Mouse (Mus musculus): ENCODE data around the gene Sumf2. TPM values are rescaled to one million over a fixed set of nuclear protein-coding genes. Genes with fewer than 3 reads are reported as not detected.

Gene Sumf2
- polyA plus RNA-seq (2015; fragmentation: Nextera tagmentation; extraction: Ambion mirVana), result 29.1 and 32.7 TPM in 2 replicates

DNA sequence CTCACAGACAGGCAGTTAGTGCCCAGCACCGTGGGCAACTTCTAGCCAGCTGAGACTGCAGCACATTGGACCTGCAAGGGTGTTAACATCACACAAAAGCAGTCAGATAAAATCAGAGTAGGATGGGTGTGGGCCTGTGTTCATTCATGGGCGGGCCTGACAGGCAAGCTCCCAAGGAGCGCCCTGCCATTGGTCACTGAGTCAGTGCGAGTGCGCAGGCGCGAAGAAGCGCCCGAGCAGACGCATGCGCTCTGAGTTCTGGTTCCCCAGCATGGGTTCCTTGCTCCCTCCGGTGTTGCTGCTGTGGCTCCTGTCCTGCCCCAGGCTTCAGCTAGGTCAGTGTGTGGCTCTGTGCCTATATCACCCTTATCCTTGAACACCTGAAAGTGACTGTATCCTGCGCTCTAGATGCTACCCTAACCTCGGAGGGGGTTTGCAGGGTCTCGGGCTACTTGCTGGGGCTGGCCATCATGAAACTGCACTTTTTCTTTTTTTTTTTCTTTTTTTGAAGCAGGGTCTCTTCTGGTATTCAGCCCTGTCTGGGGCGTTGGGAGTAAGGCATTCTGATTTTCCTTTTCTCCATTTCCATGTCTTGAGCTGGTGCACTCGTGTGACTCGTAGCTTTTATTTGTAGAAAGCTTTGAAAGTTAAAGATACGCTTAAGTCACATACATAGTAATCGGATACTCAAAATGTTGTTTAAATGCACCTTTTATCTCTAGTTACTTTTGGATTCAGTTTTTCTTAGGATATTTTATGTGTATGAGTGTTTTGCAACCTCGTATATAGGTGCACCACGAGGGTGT is at the start of gene Sumf2:
Sumf2 (plus strand) TSS at position 235 of the 806 bp plus-strand sequence.
- Histone ChIP-seq H3K36me3 (peaks cover 28% of the 10 kb centered on the region), H3K9me3 (no peaks in the 10 kb centered on the region), H3K27me3 (no peaks in the 10 kb centered on the region), H3K4me2 (peak within 1 kb of the TSS; percentile 74), H3K27ac (replicated peaks) (peak within 1 kb of the TSS; percentile 76), H3K4me3 (peak within 1 kb of the TSS; percentile 61), H3K9ac (peak within 1 kb of the TSS; percentile 76), H3K4me1 (replicated peaks) (peaks cover 15% of the 10 kb centered on the region)
- WGBS, result 12% methylated on average over 22 of the region's 22 CpGs
- peak; percentile 99 for ATAC-seq (ENCODE audit: low FRiP score, low read depth)

DNA sequence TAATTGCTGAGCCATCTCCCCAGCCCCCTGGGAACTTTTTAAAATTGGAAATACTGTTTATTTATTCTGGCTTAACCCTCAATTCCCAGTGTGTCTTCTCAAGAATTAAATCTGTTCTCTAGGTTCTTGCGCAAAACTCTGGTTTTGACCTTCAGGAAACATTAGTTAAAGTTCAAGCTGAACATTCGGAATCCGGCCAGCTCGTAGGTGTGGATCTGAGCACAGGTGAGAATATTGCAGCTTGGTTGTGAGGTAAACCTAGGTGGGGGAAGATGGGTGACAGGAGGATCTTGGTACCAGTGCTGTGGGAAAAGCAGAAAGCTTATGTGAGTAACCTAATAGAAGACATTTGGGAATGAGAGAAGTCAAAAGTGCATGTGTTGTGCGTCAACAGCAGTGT is 1.9 kb upstream of the Sumf2 start:
- H3K4me3 ChIP-seq, result no peak overlapping the region
- peaks cover 15% of the 10 kb centered on the region for H3K4me1 ChIP-seq (replicated peaks)
- H3K4me2 ChIP-seq, result no peak overlapping the region
- H3K27me3 ChIP-seq, result no peaks in the 10 kb centered on the region
- ATAC-seq (ENCODE audit: low FRiP score, low read depth), result no peak
- no peak overlapping the region for H3K9ac ChIP-seq
- peaks cover 24% of the 10 kb centered on the region for H3K36me3 ChIP-seq
- 97% methylated on average over 5 of the region's 5 CpGs for WGBS
- H3K27ac ChIP-seq (replicated peaks), result no peak overlapping the region
- H3K9me3 ChIP-seq, result no peaks in the 10 kb centered on the region

- ATAC-seq (ENCODE audit: low FRiP score, low read depth), result no peak
- Histone ChIP-seq H3K4me3 (peak overlapping the region; percentile 61), H3K27me3 (no peaks in the 10 kb centered on the region), H3K4me2 (peak overlapping the region; percentile 74), H3K9ac (peak overlapping the region; percentile 76), H3K36me3 (peaks cover 28% of the 10 kb centered on the region), H3K4me1 (replicated peaks) (peaks cover 15% of the 10 kb centered on the region), H3K27ac (replicated peaks) (no peak overlapping the region), H3K9me3 (no peaks in the 10 kb centered on the region)
- WGBS, result 58% methylated on average over 8 of the region's 8 CpGs
Observed at GRCm38 (mm10) chr5:129847558-129847820, 703 bp downstream of the Sumf2 start.

DNA sequence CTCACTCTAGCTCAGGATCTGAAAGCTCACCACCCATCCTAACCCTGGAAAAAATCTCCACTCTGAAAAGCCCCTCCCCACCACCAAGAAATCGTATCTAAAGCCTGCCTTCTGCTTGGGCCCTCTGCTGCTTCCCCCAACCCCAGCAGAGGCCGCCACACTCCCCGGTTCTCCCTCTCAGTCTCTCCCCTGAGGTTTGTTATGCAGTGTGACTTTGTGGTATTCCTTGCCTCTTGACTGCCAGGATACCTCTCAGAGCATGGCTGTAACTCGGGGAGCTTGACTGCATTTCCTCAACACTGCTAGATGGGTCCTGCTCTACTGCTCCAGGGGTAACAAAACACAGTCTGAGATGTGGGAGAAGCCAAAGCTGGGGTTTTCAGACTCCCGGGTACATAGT is 8.4 kb downstream of the Sumf2 start:
- no peak overlapping the region for H3K4me3 ChIP-seq
- H3K36me3 ChIP-seq, result peaks cover 44% of the 10 kb centered on the region
- no peaks in the 10 kb centered on the region for H3K9me3 ChIP-seq
- WGBS, result 47% methylated on average over 5 of the region's 5 CpGs
- no peaks in the 10 kb centered on the region for H3K4me1 ChIP-seq (replicated peaks)
- no peak overlapping the region for H3K4me2 ChIP-seq
- H3K27ac ChIP-seq (replicated peaks), result no peak overlapping the region
- no peaks in the 10 kb centered on the region for H3K27me3 ChIP-seq
- H3K9ac ChIP-seq, result no peak overlapping the region
- no peak for ATAC-seq (ENCODE audit: low FRiP score, low read depth)

DNA sequence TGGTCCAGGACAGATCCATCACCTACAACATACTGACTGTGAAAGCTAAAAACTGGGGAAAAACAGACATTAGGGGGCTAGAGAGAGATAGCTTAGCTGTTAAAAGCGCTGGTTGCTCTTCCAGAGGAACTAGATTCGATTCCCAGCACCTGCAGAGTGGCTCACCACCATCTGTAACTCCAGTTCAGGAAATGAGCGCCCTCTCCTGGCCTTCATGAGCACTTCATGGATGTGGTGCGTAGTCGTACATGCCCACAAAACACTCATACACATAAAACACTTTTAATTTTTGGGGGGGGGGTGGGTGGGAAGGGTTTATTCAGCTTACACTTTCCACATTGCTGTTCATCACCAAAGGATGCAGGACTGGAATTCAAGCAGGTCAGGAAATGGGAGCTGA is 9.6 kb downstream of the Sumf2 start:
- Histone ChIP-seq H3K9ac (no peak overlapping the region), H3K27me3 (no peaks in the 10 kb centered on the region), H3K4me2 (no peak overlapping the region), H3K9me3 (no peaks in the 10 kb centered on the region), H3K36me3 (peaks cover 54% of the 10 kb centered on the region), H3K27ac (replicated peaks) (no peak overlapping the region), H3K4me1 (replicated peaks) (no peaks in the 10 kb centered on the region), H3K4me3 (no peak overlapping the region)
- WGBS, result 85% methylated on average over 5 of the region's 5 CpGs
- ATAC-seq (ENCODE audit: low FRiP score, low read depth), result no peak

DNA sequence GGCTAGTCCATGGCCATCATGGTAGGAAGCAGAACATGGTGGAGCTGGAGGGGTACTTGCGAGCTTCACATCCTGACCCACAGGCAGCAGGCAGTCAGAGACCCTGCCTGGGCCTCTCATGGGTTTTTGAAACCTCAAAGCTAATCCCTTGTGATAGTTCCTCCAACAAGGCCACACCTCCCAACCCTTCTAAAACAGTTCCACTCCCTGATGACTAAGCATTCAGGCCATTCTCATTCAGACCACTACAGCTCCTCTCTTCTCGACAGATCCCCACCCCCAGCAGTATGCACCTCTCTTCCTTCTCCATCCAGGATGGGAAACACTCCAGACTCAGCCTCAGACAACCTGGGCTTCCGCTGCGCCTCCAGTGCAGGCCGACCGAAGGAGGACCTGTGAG is 15.5 kb downstream of the Sumf2 start:
- 96% methylated on average over 6 of the region's 6 CpGs for WGBS

GRCm38 (mm10) chr5:129864467-129864866 is 17.7 kb downstream of the Sumf2 start:
- H3K27me3 ChIP-seq, result no peaks in the 10 kb centered on the region
- 10% methylated on average over 18 of the region's 18 CpGs for WGBS
- no peak overlapping the region for H3K4me3 ChIP-seq
- no peak for ATAC-seq (ENCODE audit: low FRiP score, low read depth)
- no peak overlapping the region for H3K9ac ChIP-seq
- H3K9me3 ChIP-seq, result no peaks in the 10 kb centered on the region
- no peaks in the 10 kb centered on the region for H3K4me1 ChIP-seq (replicated peaks)
- peaks cover 31% of the 10 kb centered on the region for H3K36me3 ChIP-seq
- no peak overlapping the region for H3K27ac ChIP-seq (replicated peaks)
- H3K4me2 ChIP-seq, result 0 out of 2 replicates have a peak overlapping the region, but pooled peaks have one; percentile 6

More for the DNA sequence above, 15.5 kb downstream of the Sumf2 start:
- Histone ChIP-seq H3K4me1 (replicated peaks) (no peaks in the 10 kb centered on the region), H3K9ac (no peak overlapping the region), H3K9me3 (no peaks in the 10 kb centered on the region), H3K4me2 (no peak overlapping the region), H3K27me3 (no peaks in the 10 kb centered on the region), H3K4me3 (no peak overlapping the region), H3K36me3 (peaks cover 41% of the 10 kb centered on the region), H3K27ac (replicated peaks) (no peak overlapping the region)
- no peak for ATAC-seq (ENCODE audit: low FRiP score, low read depth)

DNA sequence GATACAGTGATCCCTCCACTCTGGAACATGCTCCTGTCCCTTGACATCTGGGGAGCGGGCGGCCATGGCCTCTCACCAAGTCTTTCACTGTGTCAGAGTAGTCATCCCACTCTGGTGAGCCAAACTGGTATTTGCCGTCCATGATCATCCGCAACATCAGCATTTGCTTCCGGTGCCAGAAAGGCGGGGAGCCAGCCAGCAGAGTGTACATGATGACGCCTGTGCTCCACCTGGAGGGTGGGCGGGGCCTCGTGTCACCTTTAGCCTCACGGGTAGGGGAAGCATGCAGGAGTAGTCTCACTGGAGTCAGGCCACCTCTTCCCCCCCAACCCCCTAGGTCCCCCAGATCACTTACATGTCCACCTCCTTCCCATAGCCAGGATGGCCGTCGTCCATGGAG is 19.1 kb downstream of the Sumf2 start:
- Histone ChIP-seq H3K4me2 (no peak overlapping the region), H3K27ac (replicated peaks) (no peak overlapping the region), H3K27me3 (no peaks in the 10 kb centered on the region), H3K4me1 (replicated peaks) (no peaks in the 10 kb centered on the region), H3K9ac (no peak overlapping the region), H3K9me3 (no peaks in the 10 kb centered on the region), H3K4me3 (no peak overlapping the region), H3K36me3 (peaks cover 21% of the 10 kb centered on the region)
- ATAC-seq (ENCODE audit: low FRiP score, low read depth), result no peak
- WGBS, result 91% methylated on average over 12 of the region's 12 CpGs

- H3K27ac ChIP-seq (replicated peaks), result no peak overlapping the region
- 91% methylated on average over 19 of the region's 19 CpGs for WGBS
- ATAC-seq (ENCODE audit: low FRiP score, low read depth), result no peak
- H3K4me2 ChIP-seq, result no peak overlapping the region
- no peak overlapping the region for H3K9ac ChIP-seq
- no peaks in the 10 kb centered on the region for H3K27me3 ChIP-seq
- no peaks in the 10 kb centered on the region for H3K9me3 ChIP-seq
- no peaks in the 10 kb centered on the region for H3K4me1 ChIP-seq (replicated peaks)
- no peaks in the 10 kb centered on the region for H3K36me3 ChIP-seq
- no peak overlapping the region for H3K4me3 ChIP-seq
Observed at GRCm38 (mm10) chr5:129869238-129869995, 22.6 kb downstream of the Sumf2 start.

DNA sequence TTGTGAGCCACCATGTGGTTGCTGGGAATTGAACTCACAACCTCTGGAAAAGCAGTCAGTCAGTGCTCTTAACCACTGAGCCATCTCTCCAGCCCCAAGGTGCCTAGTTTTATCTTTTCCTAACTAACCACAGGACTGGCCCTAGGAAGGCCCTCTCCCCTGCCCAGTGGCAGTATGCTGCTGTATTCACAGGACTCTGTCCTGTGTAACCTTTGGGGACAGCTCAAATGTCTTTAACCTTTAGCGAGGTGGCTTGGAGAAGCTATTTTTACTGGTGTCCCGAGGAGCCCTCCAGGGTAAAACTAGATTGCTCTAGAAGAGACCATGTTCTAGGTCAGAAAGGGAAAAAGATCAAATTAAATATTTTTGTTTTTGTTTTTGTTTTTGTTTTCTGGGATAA is 24.5 kb downstream of the Sumf2 start:
- H3K36me3 ChIP-seq, result no peaks in the 10 kb centered on the region
- H3K4me2 ChIP-seq, result no peak overlapping the region
- no peaks in the 10 kb centered on the region for H3K27me3 ChIP-seq
- H3K9ac ChIP-seq, result no peak overlapping the region
- no peaks in the 10 kb centered on the region for H3K4me1 ChIP-seq (replicated peaks)
- no peak overlapping the region for H3K27ac ChIP-seq (replicated peaks)
- no peak overlapping the region for H3K4me3 ChIP-seq
- H3K9me3 ChIP-seq, result no peaks in the 10 kb centered on the region
- ATAC-seq (ENCODE audit: low FRiP score, low read depth), result no peak
- WGBS, result 83% methylated on average over 2 of the region's 2 CpGs

DNA sequence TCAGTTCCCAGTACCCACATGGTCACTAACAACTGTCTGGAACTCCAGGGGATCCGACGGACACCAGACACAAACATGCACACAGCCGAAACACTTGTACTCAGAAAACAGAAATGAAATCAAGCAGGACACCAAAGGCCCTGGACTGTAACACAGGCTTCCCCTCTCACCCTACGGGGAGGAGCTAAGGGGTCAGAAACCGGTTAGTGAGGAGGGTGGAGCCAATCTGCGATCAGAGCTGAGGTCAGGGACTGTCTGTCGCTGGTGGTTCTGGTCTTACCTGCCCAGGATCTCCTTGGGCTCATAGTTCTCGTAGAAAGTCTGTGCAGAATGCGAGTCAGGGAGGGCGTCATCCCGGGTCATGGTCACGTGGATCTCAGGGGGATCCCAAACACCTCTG is 27.2 kb downstream of the Sumf2 start:
- H3K27ac ChIP-seq (replicated peaks), result no peak overlapping the region
- ATAC-seq (ENCODE audit: low FRiP score, low read depth), result no peak
- 86% methylated on average over 12 of the region's 12 CpGs for WGBS
- H3K4me2 ChIP-seq, result no peak overlapping the region
- H3K27me3 ChIP-seq, result no peaks in the 10 kb centered on the region
- no peaks in the 10 kb centered on the region for H3K4me1 ChIP-seq (replicated peaks)
- H3K4me3 ChIP-seq, result no peak overlapping the region
- H3K36me3 ChIP-seq, result no peaks in the 10 kb centered on the region
- no peak overlapping the region for H3K9ac ChIP-seq
- no peaks in the 10 kb centered on the region for H3K9me3 ChIP-seq

DNA sequence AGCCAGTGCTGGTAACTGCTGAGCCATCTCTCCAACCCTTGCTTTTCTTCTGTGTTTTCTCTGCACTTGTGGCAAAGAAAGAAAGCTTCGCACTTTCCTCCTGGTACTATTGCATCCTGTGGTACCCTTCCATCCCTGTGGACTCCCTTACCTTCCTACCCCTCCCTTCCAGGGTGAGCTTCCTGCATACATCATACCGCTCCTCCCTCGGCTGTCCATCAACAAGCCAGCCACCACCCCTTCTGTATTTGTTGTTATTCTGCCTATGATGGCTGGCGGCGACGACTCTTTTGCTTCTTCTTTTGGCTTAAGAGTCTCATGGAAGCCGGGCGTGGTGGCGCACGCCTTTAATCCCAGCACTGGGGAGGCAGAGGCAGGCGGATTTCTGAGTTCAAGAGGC is 28.3 kb downstream of the Sumf2 start:
- ATAC-seq (ENCODE audit: low FRiP score, low read depth), result no peak
- WGBS, result 79% methylated on average over 11 of the region's 11 CpGs
- peaks cover 4% of the 10 kb centered on the region for H3K36me3 ChIP-seq

More for the DNA sequence above, 28.3 kb downstream of the Sumf2 start:
- no peak overlapping the region for H3K4me2 ChIP-seq
- no peak overlapping the region for H3K4me3 ChIP-seq
- no peaks in the 10 kb centered on the region for H3K9me3 ChIP-seq
- H3K27me3 ChIP-seq, result no peaks in the 10 kb centered on the region
- no peak overlapping the region for H3K27ac ChIP-seq (replicated peaks)
- no peaks in the 10 kb centered on the region for H3K4me1 ChIP-seq (replicated peaks)
- H3K9ac ChIP-seq, result no peak overlapping the region

All from hindbrain, embryonic 15.5 days (tissue).